Mouse (Mus musculus) spleen, adult 12 weeks (tissue): ENCODE data around the gene Rexo2.
"Not testable (repeated sequence)": the region's sequence is repeated elsewhere in the genome, so short reads cannot be mapped to it uniquely, and the experiment has no call there.

Source experiments
- DNase-seq: peaks from one replicate; pipeline ENCODE4 v3.0.0; 2022; ENCODE audit warnings: low spot score

Rexo2 gene

GRCm38 (mm10) chr9:48472441-48473025 is 7.9 kb downstream of the Rexo2 start:
- no peak for DNase-seq

GRCm38 (mm10) chr9:48467471-48467870 is 13.0 kb downstream of the Rexo2 start:
- DNase-seq, result not testable (repeated sequence)

GRCm38 (mm10) chr9:48466804-48467203 is 13.6 kb downstream of the Rexo2 start:
- DNase-seq, result peak; percentile 60

GRCm38 (mm10) chr9:48465671-48466070 is 14.8 kb downstream of the Rexo2 start:
- no peak for DNase-seq

GRCm38 (mm10) chr9:48461545-48461944 is 18.9 kb downstream of the Rexo2 start:
- no peak for DNase-seq

- DNase-seq, result no peak
These were observed 19.7 kb downstream of the Rexo2 start for GRCm38 (mm10) chr9:48460720-48461119.

GRCm38 (mm10) chr9:48459391-48459790 is 21.0 kb downstream of the Rexo2 start:
- DNase-seq, result no peak

GRCm38 (mm10) chr9:48458879-48459278 is 21.5 kb downstream of the Rexo2 start:
- no peak for DNase-seq

- DNase-seq, result no peak
These were observed 24.5 kb downstream of the Rexo2 start for GRCm38 (mm10) chr9:48455961-48456360.

- DNase-seq, result no peak
These were observed 30.4 kb downstream of the Rexo2 start for GRCm38 (mm10) chr9:48450066-48450465.

GRCm38 (mm10) chr9:48447783-48448209 is 32.6 kb downstream of the Rexo2 start:
- DNase-seq, result no peak

GRCm38 (mm10) chr9:48444821-48445220 is 35.6 kb downstream of the Rexo2 start:
- no peak for DNase-seq

GRCm38 (mm10) chr9:48443873-48444272 is 36.5 kb downstream of the Rexo2 start:
- no peak for DNase-seq

GRCm38 (mm10) chr9:48432449-48432848 is 48.0 kb downstream of the Rexo2 start:
- DNase-seq, result no peak

- DNase-seq, result no peak
These were observed 53.2 kb downstream of the Rexo2 start for GRCm38 (mm10) chr9:48427176-48427575.

GRCm38 (mm10) chr9:48423256-48423655 is 57.2 kb downstream of the Rexo2 start:
- no peak for DNase-seq

- DNase-seq, result no peak
These were observed 58.0 kb downstream of the Rexo2 start for GRCm38 (mm10) chr9:48422382-48422781.

- DNase-seq, result no peak
These were observed 58.9 kb downstream of the Rexo2 start for GRCm38 (mm10) chr9:48421561-48421960.

GRCm38 (mm10) chr9:48421029-48421428 is 59.4 kb downstream of the Rexo2 start:
- DNase-seq, result no peak

GRCm38 (mm10) chr9:48420437-48420836 is 60.0 kb downstream of the Rexo2 start:
- DNase-seq, result no peak

- no peak for DNase-seq
These were observed 61.6 kb downstream of the Rexo2 start for GRCm38 (mm10) chr9:48418829-48419228.
